Mouse (Mus musculus) embryonic facial prominence, embryonic 14.5 days (tissue): Measurements from ENCODE around the gene Urb2. TPM values are rescaled to one million over a fixed set of nuclear protein-coding genes. Genes with fewer than 3 reads are reported as not detected.

ENCODE experiments used
- ATAC-seq: fragments of 200-750 bp; cut with Nextera tagmentation; 2 replicates; pipeline ENCODE4 v1.8.0; 2017; ENCODE audit warnings: low read depth, moderate number of reproducible peaks, moderate TSS enrichment
- DNase-seq: peaks from one replicate; pipeline ENCODE4 v3.0.0-alpha.2; 2015; ENCODE audit warnings: low spot score
- H3K27ac ChIP-seq: fragments of 300-500 bp; sonication (generic); replicated peaks from 2 replicates; pipeline ENCODE4 v1.5.1; 2014; ENCODE audit warnings: low read depth, mild to moderate bottlenecking, low read length, moderate library complexity
- H3K27me3 ChIP-seq: fragments of 300-500 bp; sonication (generic); replicated peaks from 2 replicates; pipeline ENCODE4 v1.6.1; 2014; ENCODE audit warnings: low read length; ENCODE audit not compliant: control insufficient read depth, insufficient read depth
- H3K36me3 ChIP-seq: fragments of 300-500 bp; sonication (generic); 2 replicates; pipeline ENCODE4 v1.6.1; 2014; ENCODE audit warnings: low read length, mixed read lengths; ENCODE audit not compliant: control insufficient read depth, insufficient read depth
- H3K4me1 ChIP-seq: fragments of 300-500 bp; sonication (generic); 2 replicates; pipeline ENCODE4 v1.6.1; 2014; ENCODE audit warnings: antibody characterized with exemption, low read length; ENCODE audit not compliant: control insufficient read depth, insufficient read depth
- H3K4me2 ChIP-seq: fragments of 300-500 bp; sonication (generic); 2 replicates; pipeline ENCODE4 v1.6.1; 2014; ENCODE audit warnings: low read depth, mild to moderate bottlenecking, low read length, moderate library complexity, mixed read lengths
- H3K4me3 ChIP-seq: fragments of 300-500 bp; sonication (generic); 2 replicates; pipeline ENCODE4 v1.5.1; 2014; ENCODE audit warnings: low read depth, mild to moderate bottlenecking, low read length
- H3K9ac ChIP-seq: fragments of 300-500 bp; sonication (generic); 2 replicates; pipeline ENCODE4 v1.6.1; 2014; ENCODE audit warnings: low read depth, mild to moderate bottlenecking, low read length, moderate library complexity, mixed read lengths
- H3K9me3 ChIP-seq: fragments of 300-500 bp; sonication (generic); 2 replicates; pipeline ENCODE4 v1.6.1; 2016; ENCODE audit warnings: low read length; ENCODE audit not compliant: control insufficient read depth
- WGBS: fragments of 180-500 bp; shearing (Covaris S2); extraction: QIAGEN DNeasy Blood & Tissue Kit; methylation state at CpG from one replicate; pipeline ENCODE4 v1.1.7; 2014; 5-methylcytosine and 5-hydroxymethylcytosine counted together
- microRNA counts: library from miRNA; unstranded; fragments of <30 nt; microRNA quantifications from one replicate; lab custom pipeline; 2017
- microRNA-seq: library from miRNA; unstranded; fragments of <30 nt; microRNA quantifications from one replicate; pipeline ENCODE4, GENCODE M21; 2016; ENCODE audit warnings: borderline number of aligned reads
- polyA plus RNA-seq: library from polyadenylated mRNA; unstranded; fragments of >200 nt; fragmentation: Nextera tagmentation; extraction: Ambion mirVana; gene quantifications from 2 replicates; pipeline ENCODE4 v1.2.1, GENCODE M21; 2014

Urb2 gene
- polyA plus RNA-seq, 1 experiment from 2014 or later: 5.6 TPM

GRCm38 (mm10) chr8:124088092-124088613 is 66.8 kb downstream of the Urb2 start:
- H3K4me2 ChIP-seq: no peak overlapping the region
- no peak overlapping the region for H3K4me3 ChIP-seq
- H3K27ac ChIP-seq: 0 out of 2 replicates have a peak overlapping the region, but pooled peaks have one; percentile 8
- ATAC-seq: peak; percentile 74
- H3K36me3 ChIP-seq: no peaks in the 10 kb centered on the region
- DNase-seq: peak; percentile 63
- no peaks in the 10 kb centered on the region for H3K27me3 ChIP-seq
- no peaks in the 10 kb centered on the region for H3K4me1 ChIP-seq
- H3K9ac ChIP-seq: no peak overlapping the region
- WGBS: 43% methylated on average over 11 of the region's 11 CpGs
- H3K9me3 ChIP-seq: no peaks in the 10 kb centered on the region

- no peaks in the 10 kb centered on the region for H3K4me1 ChIP-seq
- WGBS: 80% methylated on average over 5 of the region's 5 CpGs
- H3K27ac ChIP-seq: no peak overlapping the region
- H3K4me2 ChIP-seq: no peak overlapping the region
- no peak overlapping the region for H3K4me3 ChIP-seq
- no peak for DNase-seq
- no peaks in the 10 kb centered on the region for H3K36me3 ChIP-seq
- H3K9ac ChIP-seq: no peak overlapping the region
- ATAC-seq: no peak
- H3K27me3 ChIP-seq: no peaks in the 10 kb centered on the region
- no peaks in the 10 kb centered on the region for H3K9me3 ChIP-seq
Observed at GRCm38 (mm10) chr8:124089016-124089415, 67.7 kb downstream of the Urb2 start.

- 92% methylated on average over 5 of the region's 5 CpGs for WGBS
- no peak for DNase-seq
- no peaks in the 10 kb centered on the region for H3K27me3 ChIP-seq
Observed at GRCm38 (mm10) chr8:124090473-124090872, 69.2 kb downstream of the Urb2 start.

More at GRCm38 (mm10) chr8:124090473-124090872, 69.2 kb downstream of the Urb2 start:
- no peak overlapping the region for H3K4me2 ChIP-seq
- H3K4me1 ChIP-seq: no peaks in the 10 kb centered on the region
- no peaks in the 10 kb centered on the region for H3K36me3 ChIP-seq
- ATAC-seq: no peak
- no peak overlapping the region for H3K27ac ChIP-seq
- no peak overlapping the region for H3K9ac ChIP-seq
- H3K9me3 ChIP-seq: no peaks in the 10 kb centered on the region
- no peak overlapping the region for H3K4me3 ChIP-seq

MicroRNAs within 50 kb of the gene (microRNA counts, 519-probe panel; counts per million panel counts)
- microRNA mmu-miR-1967 (lab: Ali Mortazavi, UCI): 2,440 counts per million, percentile 46 among the panel's probes with 10 or more counts

Small RNA genes within 50 kb of the gene (microRNA-seq; reads per million reads assigned to microRNA genes)
- gene Mir1967: not detected

Other genes starting within 250 kb of the Urb2 start
- 46.6 and 46.8 TPM in 2 replicates for gene Rab4a, start 215.5 kb upstream of the Urb2 start, polyA plus RNA-seq
- 4.4 and 4.6 TPM in 2 replicates for gene Ccsap, start 161.3 kb upstream of the Urb2 start, polyA plus RNA-seq
- 2,164 and 3,230 TPM in 2 replicates for gene Acta1, start 126.8 kb upstream of the Urb2 start, polyA plus RNA-seq
- gene Nup133, start 72.2 kb upstream of the Urb2 start, polyA plus RNA-seq: 30.4 and 31.8 TPM in 2 replicates
- gene Abcb10, start 38.4 kb upstream of the Urb2 start, polyA plus RNA-seq: 15.8 and 16.7 TPM in 2 replicates
- gene Taf5l, start 111 bp upstream of the Urb2 start, polyA plus RNA-seq: 36.1 and 42.2 TPM in 2 replicates
- 66.1 and 70.0 TPM in 2 replicates for gene Galnt2, start 209.9 kb downstream of the Urb2 start, polyA plus RNA-seq